Mouse (Mus musculus) neutrophil, adult 5-6 weeks (primary cell): ENCODE measurements around the gene Actr1a. TPM values are rescaled to one million over a fixed set of nuclear protein-coding genes. Genes with fewer than 3 reads are reported as not detected.

Experiments used
- ATAC-seq: fragments of 151-379, 151-347 bp; 2 replicates; pipeline ENCODE4 v1.8.0; 2017; ENCODE audit warnings: mild to moderate bottlenecking, moderate TSS enrichment; ENCODE audit not compliant: insufficient number of reproducible peaks, poor library complexity, low FRiP score, severe bottlenecking; ENCODE audit errors: extremely low read depth
- total RNA-seq: library from RNA; stranded (forward); fragments of 200-1000 nt; gene quantifications from 2 replicates; pipeline ENCODE4 v1.2.3, GENCODE M21; 2017

Gene Actr1a
- total RNA-seq, 1 experiment from 2014 or later: 111 TPM

DNA sequence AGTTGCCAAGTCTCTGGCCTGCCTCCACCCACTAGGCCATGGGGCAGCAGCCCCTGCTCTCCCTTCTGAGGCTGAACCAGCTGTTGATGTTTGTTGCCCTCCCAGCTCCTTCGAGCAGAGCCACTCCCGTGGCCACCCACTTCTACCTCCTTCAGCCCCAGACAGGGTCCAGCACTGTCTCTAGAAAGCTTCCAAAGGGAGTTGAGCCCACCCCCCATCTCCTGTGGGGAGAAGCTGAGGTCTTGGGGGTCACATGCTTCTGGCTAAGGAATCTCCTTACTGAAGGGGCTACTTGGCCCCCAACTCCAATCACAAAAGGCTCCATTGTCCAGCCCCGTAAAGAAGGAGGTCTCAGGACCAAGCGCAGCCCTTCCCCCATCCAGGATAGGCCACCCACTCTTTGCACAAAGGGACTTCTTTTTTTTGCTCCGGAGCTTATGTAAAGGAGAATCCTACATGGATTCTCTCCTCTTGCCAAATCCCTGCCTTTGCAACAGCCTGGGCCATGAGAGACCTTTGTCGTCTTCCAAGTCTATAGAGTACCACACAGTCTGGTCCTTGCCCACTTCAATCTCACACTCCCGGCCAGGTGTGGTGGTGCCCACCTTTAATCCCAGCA is 62.7 kb downstream of the Actr1a start:
- ATAC-seq: no peak

DNA sequence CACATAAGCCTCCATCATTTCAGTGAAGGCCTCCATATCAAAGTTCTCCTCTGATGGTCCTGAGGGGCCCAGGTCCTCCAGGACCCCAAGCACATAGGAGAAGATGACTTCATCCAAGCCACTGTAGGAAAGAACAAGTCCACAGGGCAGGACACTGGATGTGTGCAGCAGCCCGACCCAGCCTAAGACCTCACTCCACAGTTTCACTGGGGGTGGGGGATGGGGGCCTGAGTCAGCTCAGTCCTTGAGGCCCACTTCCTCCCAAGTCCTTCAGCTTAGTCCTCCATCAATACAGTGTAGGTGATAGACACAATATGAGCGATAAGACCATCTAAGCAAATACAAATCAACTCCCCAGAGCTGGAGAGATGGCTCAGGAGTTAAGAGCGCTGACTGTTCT is 63.6 kb downstream of the Actr1a start:
- no peak for ATAC-seq

GRCm38 (mm10) chr19:46331326-46331725 is 64.2 kb downstream of the Actr1a start:
- ATAC-seq: no peak

DNA sequence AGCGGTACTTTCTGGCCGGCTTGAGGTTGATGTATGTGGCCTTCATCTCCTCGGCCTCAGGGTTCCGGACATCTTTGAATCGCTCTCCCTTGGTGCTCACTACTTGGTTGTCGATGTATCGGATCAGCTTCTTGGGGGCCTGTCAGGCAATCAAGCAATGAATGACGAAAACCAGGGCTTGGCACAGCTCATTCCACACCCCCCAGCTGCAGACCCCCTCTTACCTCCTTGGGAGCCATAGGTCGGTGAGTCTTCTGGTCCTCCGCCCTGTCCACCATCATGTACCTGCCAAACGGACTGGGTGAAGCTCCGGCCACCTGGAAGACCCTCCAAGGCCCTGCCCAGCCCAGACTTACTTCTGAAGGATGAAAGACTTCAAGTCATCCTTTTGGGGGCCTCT is 64.9 kb downstream of the Actr1a start:
- no peak for ATAC-seq

DNA sequence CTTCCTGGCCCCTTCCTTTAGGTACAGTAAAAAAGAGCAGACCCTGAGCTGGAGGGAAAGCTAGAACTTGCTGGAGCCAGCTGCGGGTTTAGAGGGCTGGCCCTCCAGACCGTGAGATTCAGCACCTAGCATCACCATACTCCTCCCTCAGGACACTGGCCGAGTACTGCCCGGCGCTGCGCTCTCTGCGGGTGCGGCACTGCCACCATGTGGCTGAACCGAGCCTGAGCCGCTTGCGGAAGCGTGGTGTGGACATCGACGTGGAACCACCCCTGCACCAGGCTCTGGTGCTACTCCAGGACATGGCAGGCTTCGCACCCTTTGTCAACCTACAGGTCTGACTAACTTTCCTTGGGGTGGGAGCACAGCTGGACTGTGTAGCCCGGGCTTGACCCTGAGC is 65.6 kb downstream of the Actr1a start:
- ATAC-seq: peak; percentile 75

GRCm38 (mm10) chr19:46329031-46329641 is 66.4 kb downstream of the Actr1a start:
- ATAC-seq: no peak

DNA sequence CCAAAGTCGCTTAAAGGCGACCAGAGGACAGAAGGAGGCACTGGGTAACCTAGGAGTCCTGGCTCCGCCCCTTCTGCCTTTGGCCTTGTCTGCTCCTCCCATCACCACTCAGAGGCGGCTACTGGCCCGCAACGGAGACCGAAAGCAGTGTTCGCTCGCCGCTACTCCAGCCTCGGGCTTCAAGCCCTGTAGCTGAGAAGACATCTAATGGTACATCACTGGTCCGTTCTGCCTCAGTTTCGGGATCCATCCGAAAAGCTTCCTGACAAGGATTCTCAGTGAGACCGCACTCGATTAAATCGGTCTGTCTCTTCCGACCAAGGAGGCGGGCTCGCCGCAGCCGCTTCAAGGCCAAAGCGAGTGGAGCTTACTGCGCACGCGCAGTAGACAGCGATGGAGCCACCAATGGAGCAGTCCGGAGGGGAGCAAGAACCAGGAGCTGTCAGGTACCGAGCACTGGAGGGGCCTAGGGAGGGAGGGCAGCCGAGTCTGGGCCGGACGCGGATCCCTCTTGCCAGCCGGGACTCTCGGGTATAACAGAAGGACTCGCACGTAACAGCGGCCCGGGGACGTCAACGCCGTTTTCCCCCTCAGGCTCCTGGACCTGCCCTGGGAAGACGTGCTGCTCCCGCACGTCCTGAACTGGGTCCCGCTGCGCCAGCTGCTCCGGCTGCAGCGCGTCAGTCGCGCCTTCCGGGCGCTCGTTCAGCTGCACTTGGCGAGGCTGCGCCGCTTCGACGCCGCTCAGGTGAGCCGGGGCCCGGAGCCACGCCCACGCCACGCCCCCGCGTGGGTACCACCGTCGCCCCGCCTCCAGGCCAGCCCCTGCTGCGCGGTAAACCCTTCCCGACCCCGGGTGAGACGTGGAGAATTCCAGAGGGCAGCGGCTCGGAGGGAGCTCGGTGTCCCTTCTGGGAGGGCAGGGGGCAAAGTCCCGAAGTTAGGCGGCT is 67.2 kb downstream of the Actr1a start, which contains the start of gene Fbxl15:
Gene Fbxl15, plus strand, starts transcription at position 104 of the 950 bp plus-strand sequence.
- ATAC-seq: peak; percentile 58

- no peak for ATAC-seq
These were observed 68.0 kb downstream of the Actr1a start for GRCm38 (mm10) chr19:46327531-46328064.

Other genes starting within 250 kb of the Actr1a start
- not detected in 2 replicates for gene Pitx3, start 247.4 kb downstream of the Actr1a start, total RNA-seq
- gene Gbf1, start 243.2 kb downstream of the Actr1a start, total RNA-seq: 63.4 and 84.7 TPM in 2 replicates
- gene Nfkb2, start 91.4 kb downstream of the Actr1a start, total RNA-seq: 84.7 and 87.8 TPM in 2 replicates
- gene Psd, start 68.6 kb downstream of the Actr1a start, total RNA-seq: 2.2 and 2.8 TPM in 2 replicates
- gene Fbxl15, start 67.6 kb downstream of the Actr1a start, total RNA-seq: 1.8 and 3.1 TPM in 2 replicates
- 32.4 and 53.2 TPM in 2 replicates for gene Cuedc2, start 57.0 kb downstream of the Actr1a start, total RNA-seq
- gene Mfsd13a, start 54.6 kb downstream of the Actr1a start, total RNA-seq: 0.37 TPM in 1 of 2 replicates, not detected in the other
- not detected in 2 replicates for gene 2310034G01Rik, start 45.4 kb downstream of the Actr1a start, total RNA-seq
- gene Sufu, start 1.1 kb upstream of the Actr1a start, total RNA-seq: 19.6 and 21.3 TPM in 2 replicates
- gene Trim8, start 106.0 kb upstream of the Actr1a start, total RNA-seq: 36.7 and 47.5 TPM in 2 replicates
- gene Arl3, start 177.4 kb upstream of the Actr1a start, total RNA-seq: 26.3 and 31.1 TPM in 2 replicates
- 20.3 and 21.1 TPM in 2 replicates for gene Sfxn2, start 177.6 kb upstream of the Actr1a start, total RNA-seq
- 77.1 and 79.3 TPM in 2 replicates for gene Wbp1l, start 203.3 kb upstream of the Actr1a start, total RNA-seq